Mouse (Mus musculus) heart, postnatal 36 days (tissue): ENCODE measurements around the gene Cpne6. TPM values are rescaled to one million over a fixed set of nuclear protein-coding genes. Genes with fewer than 3 reads are reported as not detected.

Experiments
- DNase-seq, 2 experiments: peaks; one replicate each; pipeline ENCODE4 v3.0.0; 2021 to 2022
- intact Hi-C: fragments of 180-260 bp; cut with DNase I; formaldehyde crosslinking; loops from one replicate; pipeline ENCODE4 v1.15.1; 2025
- total RNA-seq, 2 experiments: library from RNA; stranded (reverse); gene quantifications; 2 replicates each; pipeline ENCODE4 v1.2.3; 2021

Gene Cpne6
- total RNA-seq, result not detected

DNA sequence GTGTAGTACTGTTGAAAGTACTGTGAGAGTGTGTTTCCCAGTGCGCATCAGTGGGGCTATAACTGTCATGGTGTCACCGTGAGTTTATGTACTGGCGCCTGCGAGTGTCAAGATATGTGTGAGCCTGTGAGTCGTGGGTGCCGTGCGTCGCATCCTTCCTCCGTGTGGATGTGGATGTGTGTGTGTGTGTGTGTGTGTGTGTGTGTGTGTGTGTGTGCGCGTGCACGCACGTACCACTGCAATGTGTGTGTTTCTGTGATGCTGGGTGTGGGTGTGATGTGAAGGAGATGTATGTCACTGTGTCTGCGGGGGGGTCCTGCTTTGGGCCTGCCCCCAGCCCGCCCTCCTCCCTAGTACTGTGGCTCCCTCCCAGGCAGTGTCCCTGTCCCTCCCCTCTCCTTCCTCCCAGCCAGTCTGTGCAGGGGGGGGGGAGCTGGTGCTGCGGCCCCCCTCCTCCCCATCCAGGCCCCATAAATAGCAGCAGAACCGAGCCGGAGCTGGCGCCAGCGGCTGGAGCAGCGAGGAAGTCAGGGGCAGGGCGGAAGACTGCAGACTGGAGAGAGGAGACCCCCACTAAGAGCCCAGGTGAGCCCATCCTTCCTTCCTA is at the start of gene Cpne6:
TSS of gene Cpne6 (plus strand) at position 321 of the 607 bp plus-strand sequence.
- DNase-seq, result no peak
- intact Hi-C loops, result no loop called here

DNA sequence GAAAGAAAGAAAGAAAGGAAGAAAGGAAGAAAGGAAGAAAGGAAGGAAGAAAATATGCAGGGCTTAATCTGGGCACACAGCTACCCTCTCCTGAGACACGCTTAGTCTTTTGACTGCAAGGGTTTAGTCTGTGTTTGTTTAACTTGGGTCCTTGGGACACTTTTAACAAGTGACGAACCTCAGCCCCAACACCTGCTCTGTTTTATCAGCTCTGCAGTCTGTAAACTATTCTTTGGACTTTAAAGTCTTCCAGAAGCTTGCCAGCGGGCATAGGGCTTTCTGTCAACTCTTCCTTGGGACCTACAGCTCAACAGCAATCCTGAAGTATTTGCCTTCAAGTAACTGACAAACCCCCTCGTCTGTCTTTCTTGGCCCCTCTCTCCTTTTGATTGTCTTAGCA is 48.5 kb upstream of the Cpne6 start:
- intact Hi-C loops, result no loop called here
- DNase-seq, result no peak

DNA sequence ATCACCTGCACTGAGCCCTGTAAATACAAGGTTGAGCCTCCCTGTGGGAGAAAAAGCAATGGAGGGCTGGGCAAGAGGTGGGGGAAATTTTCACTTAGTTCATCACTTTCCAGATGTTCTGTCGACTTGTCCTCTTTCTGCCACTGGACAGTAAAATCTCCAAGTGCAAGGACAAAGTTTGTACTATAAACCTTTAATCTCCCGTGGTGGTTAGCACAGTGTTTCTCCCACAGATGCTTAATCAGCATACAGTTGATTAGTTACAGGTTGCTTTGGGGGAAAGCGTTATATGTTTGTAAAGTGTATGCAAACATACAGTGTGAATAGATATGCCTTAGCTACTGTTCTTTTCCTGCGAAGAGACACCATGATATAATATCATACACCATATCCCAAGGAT is 43.8 kb upstream of the Cpne6 start:
- DNase-seq, result no peak
- intact Hi-C loops, result no loop called here

DNA sequence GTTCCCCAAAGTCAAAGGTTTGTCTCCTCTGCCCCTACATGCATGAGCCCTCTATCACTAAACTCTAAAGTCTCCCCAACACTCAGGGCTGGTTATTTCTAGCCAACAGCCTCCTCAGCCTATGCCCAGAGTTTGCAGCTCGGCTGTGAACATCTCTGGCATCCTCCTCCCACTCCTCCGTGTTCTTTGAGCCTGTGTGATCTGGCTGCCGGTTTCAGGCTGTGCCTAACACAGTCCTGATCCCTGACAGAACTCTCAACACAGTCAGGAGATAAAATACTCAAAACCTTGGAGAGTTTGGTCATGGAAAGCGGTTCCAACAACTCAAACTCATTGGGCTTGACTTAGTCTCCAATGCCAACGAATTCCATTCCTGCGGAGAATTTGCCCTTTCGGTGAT is 43.1 kb upstream of the Cpne6 start:
- DNase-seq, result no peak
- intact Hi-C loops, result no loop called here

DNA sequence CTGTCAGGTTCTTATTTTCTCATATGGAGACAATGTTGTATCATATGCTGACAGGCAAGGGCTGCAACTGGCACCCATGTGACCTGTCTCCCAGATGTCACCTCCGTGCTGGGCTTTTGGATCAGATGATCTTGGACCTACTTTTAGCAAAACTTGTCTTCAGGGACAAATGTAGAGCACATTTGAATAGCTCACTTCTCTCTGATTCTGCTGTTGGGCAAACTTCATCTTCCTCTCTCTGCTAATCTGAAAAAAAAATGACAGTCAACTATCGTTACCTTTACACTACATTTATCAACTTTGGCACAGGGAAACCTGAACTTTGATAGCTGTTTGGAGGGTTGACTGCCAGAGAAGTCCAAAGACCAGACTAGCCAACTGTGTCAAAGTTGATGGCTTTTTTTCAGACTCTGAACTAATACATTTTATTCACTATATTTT is 41.9 kb upstream of the Cpne6 start:
- DNase-seq, result peak in 1 of 2 experiments; percentile 11
- intact Hi-C loops, result no loop called here

DNA sequence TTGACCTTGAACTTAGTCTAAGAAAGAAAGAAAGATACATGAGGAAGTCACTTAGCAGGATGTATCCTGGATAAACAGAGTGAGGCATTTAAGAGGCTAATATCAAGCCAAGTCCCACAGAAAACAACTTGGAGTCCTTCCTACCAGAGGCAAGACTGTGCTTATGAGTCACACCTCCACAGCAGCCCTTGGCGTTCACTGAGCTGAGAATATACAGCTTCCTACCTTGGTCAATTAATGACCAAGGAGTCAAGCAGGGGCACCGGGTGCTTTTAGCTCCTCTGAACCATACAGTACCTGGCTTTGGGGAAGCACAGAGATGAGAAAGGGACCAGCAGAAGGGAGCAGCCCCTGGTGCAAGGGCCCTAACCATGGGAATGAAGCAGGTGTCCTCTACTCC is 41.2 kb upstream of the Cpne6 start:
- no peak for DNase-seq
- intact Hi-C loops, result no loop called here

DNA sequence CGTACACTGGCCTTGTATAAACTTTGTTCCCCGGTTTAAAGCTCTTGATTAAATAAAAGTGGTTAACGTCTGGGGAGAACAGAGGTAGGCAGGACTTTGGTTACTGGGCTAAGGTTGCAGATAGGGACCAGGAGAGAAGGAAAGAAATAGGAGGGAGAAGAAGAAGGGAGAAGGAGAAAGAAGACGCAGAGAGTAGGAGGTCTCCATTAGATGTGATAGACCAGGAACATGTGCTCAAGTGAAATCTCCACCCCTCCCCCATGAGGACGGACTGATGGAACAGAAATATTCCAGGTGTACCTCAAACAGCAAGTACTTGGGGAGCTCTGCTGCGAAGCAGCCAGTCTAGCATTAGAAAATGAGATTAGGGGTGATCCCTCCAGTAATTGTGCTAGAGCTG is 40.4 kb upstream of the Cpne6 start:
- no peak for DNase-seq
- intact Hi-C loops, result no loop called here

DNA sequence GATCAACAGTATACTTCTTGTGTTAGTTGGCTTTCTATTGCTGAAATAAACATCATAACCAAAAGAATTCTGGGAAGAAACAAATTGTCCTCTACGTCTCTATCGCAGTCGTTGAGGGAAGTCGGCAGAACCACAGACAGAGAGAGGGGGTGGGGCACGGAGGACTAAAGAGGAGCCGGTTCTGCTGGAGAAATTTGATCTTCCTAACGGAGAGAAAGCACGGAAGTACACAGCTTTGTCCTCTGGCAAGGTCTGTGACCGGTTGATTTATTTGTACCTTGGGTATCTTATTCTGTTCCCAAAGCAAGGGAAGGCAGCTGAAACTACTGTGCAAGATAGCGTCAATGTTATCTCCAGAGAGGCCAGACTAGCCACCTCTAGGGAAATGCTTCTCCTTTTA is 39.4 kb upstream of the Cpne6 start:
- intact Hi-C loops, result no loop called here
- DNase-seq, result no peak

DNA sequence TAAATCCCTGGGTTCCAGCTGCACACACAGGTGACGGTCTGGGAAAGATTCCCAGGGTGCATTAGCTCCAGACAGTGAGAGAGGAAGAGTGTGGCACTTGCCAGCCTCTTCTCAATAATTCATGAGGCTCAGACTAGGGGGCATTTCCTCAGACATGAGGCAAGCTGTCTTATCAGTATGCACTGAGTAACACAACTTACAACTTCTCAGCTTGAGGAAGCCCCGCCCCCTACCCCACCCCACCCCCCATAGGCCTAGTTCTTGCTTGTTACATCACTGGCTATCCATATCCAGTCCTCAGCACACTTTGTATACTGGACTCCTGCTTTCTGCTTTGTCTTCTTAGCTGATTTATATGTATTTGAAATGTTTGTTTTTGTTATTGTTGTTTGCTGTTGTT is 34.6 kb upstream of the Cpne6 start:
- no peak for DNase-seq
- intact Hi-C loops, result loop anchor here (5.0 kb wide), 1 partner anchor 82 kb away; no protein-coding TSS in a partner anchor

DNA sequence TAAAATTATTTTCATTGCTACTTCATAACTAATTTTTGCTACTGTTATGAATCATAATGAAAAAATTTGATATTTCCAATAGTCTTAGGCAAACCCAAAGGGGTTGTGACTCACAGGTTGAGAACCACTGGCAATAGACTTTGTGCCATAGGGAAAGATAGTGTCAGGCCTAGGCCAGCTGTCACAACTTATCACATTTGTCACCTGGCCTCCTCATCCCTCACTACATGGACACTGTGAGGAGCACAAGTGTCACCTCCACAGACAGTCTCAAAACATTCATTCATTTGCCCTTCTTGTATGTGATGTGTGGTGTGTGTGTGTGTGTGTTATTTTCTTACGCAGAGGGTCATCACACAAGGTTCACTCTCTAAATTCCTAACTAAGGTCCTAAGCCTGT is 32.8 kb upstream of the Cpne6 start:
- no peak for DNase-seq
- intact Hi-C loops, result loop anchor here (5.0 kb wide), 1 partner anchor 80 kb away; no protein-coding TSS in a partner anchor

DNA sequence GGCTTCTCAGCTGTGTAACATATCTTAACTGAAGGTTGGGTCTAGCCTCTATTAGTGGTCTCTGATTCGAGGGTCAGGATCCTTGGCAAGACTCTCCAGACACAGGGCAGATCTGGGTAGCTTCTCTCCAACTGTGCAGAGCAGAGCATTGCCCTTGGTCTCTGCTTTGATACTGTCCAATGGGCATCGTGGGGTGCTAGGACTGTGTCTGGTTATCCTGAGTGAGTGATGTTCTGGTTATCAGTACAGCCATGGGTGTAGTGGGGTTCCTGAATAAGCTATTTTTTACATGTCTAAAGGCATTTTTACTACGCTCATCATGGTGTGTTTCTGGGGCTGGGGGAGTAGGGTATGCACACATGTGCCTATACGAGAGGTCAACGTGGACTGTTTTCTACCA is 32.4 kb upstream of the Cpne6 start:
- no peak for DNase-seq
- intact Hi-C loops, result loop anchor here (5.0 kb wide), 1 partner anchor 79 kb away; no protein-coding TSS in a partner anchor

DNA sequence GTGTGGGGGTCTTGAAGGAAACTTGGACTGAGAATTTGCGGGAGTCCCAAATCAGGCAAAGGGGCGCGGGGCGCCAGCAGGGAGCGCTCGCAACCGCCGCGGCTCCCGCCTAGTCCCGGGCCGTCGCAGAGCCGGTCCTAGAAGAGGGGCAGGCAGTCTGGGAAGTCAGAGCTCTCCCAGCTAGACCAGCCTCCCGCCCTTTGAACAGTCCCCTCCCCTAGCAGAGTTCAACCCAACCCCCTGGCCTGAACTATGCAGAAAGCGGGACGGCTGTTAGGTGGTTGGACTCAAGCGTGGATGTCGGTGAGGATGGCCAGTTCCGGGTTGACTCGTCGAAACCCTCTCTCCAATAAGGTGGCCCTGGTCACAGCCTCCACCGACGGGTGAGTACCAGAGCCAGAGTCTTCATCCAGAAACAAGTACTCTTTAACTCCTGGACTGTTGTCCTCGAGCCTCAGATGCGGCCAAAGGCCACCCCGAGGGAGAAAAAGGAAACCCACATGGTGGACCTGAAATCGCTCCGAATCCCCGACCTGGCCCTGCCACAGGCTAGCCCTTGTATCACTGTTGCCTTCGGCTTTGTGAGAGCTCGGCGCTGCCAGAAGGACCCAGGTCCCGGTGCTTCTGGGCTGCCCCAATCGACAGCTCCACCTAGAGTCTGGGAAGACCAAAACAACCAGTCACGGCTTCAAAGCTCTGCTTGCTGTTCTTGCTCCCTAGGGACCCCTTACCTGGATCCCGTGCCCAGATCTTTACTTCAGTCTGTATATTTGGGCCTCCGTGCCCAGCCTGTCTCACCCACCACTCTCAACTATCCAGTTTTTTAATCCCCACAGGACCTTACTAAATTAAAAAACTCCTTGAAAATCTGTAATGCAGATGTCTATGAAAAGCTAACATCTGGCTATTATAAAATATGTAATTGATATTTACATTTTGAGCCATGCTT is 31.3 kb upstream of the Cpne6 start, which contains the start of gene Dhrs4:
TSS of gene Dhrs4 (plus strand) at position 108 of the 949 bp plus-strand sequence.
- DNase-seq, result peak; percentile 79 to 82
- intact Hi-C loops, result loop anchor here (5.0 kb wide), 1 partner anchor 78 kb away; no protein-coding TSS in a partner anchor

DNA sequence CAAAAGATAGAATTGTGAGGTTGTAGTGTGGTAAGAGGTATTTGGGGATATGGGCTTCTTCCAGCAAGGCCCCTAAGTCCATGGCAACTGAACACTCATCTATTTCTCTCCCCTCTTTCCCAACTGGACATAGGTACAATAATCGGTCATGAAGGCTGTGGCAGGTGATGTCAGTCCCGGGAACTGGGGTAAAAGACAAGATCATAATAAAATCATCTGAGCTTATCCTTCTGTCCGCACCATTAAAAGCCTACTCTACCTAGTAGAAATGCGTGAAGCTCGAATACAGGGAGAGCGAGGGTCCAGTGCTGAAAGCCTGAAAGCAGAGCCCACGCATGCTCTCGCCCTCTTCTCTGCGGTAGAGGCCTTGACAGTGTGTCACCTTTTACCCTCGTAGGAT is 30.6 kb upstream of the Cpne6 start:
- intact Hi-C loops, result loop anchor here (5.0 kb wide), 1 partner anchor 78 kb away; no protein-coding TSS in a partner anchor
- DNase-seq, result no peak

DNA sequence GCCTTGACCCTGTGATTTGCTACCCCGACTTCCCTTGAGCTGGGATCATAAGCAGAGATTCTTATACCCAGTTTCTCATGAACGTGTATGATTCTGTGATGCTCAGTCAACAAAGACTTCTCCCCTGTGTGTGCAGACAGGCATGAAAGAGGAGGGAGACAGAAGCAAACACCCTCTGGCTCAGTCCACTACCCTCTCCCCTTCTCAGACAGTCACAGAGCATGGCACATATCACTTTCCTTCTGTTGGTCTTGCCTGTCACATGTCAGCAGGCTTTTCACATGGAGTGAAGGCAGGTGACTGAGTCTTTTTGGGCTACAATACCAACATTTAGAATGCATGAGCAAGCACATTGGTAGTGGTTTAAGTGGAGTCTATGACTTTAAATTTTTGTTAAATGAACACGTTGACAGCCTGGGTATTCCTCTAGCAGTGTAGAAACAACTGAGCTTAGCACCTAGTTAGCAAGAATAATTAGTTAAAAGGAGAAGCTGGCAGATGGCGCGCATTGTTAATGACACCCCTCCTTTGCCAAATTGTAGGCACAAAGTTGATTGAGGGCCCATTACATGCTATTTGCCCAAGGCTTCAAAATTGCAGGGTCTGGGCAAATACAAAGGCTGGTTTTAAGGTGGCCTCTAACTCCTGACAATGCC is 25.7 kb upstream of the Cpne6 start:
- intact Hi-C loops, result no loop called here
- no peak for DNase-seq

DNA sequence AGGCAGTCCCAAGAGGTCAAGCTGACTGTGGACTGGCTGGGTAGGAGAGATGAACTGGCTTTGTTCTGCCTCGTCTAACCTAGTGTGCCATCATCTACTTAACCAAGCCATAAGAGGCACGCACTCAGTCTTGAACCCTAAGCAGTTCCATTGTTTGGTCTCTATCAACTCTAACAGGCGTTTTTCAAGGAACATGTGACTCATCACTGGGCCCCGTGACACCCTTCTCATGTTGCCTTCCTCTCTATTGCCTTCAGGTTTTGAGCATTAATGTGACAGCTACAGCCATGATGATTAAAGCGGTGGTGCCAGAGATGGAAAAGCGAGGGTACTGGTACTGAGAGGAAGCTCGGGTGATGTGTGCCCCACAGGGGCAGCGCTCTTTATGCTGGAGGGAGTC is 23.4 kb upstream of the Cpne6 start:
- intact Hi-C loops, result no loop called here

DNA sequence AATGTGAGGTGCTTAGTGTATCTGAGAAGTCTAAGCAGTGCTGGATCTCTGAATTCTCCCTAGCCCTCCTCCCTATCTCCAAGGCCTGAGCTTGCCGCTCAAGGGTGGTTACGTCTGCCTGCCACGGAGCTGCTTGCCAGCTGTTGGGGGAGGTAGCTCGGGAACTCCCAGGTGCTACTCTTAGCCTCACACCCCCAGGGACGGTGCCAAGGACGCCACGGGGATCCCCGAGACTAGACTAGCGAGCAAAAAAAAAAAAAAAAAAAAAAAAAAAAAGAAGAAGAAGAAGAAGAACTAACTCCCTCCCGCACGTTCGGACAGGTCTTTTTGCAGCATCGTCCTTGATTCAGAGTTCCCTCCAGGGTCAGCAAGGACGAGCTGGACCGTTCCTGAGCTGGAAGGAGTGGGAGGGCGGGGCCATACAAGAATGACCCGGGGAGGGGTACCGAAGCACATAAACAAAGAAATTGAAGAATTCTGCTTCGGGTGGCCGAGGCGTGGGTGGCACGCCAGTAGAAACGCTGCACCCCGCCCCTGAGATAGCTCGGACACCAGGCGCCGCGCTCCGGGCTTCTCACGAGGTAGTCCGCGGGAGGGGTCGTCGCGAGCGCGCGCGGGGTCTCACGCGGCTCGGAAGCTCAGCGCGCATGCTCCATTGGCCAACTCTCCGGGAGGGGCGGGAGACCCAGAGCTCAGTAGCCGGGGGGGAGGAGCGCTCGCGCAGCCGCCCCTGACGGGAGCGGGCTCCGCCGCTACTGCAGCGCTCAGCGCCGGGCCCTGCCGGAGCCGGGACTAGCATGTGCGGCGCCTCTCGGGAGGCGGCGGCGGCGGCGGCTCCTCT is 19.7 kb upstream of the Cpne6 start, which contains the start of gene Carmil3:
TSS of gene Carmil3 (plus strand) at position 291 of the 841 bp plus-strand sequence.
- intact Hi-C loops, result no loop called here
- peak; percentile 59 to 69 for DNase-seq

More for the DNA sequence above, 23.4 kb upstream of the Cpne6 start:
- DNase-seq, result no peak

DNA sequence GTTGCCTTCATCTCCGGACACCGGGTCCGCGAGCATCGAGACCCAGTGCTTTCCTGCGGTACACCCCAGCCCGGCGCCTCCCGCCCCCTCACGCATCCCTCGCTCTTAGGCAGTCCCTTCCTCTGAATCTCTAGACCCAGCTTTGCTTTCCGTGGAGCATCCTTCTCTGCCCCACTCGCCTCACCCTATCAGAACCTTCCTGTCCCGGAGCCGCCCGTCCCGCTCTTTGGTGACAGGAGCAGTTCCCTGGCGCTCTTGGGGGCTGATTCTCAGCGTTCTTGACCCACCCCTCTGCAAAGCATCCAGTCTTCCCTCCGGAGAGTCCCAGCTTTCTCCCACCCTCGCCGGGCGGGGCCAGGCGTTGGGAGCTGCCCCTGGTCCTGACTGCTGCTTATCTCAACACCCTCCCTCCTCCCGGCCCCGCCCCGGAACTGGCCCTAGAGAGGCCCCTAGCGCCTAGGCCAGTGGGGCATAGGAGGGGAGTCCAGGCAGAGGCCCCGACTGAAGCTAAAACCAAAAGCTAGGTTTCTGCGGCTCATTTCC is 18.9 kb upstream of the Cpne6 start:
- peak; percentile 55 to 59 for DNase-seq
- intact Hi-C loops, result no loop called here

DNA sequence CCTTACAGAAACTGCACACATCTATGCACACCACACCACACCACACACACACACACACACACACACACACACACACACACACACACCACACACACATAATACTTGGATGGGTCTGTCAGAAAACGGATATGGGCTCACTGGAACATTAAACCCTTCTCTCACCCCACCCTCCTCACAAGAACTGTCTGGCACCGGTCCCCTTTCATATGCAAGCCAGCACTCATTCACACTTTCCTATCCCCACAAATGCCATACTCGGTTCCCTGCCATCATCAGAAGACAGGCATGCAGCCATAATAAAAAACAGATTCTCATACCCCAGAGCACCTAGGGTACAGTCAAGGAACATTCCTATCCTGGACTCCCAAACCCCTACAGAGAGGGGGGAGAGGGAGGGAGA is 18.1 kb upstream of the Cpne6 start:
- no peak for DNase-seq
- intact Hi-C loops, result no loop called here

DNA sequence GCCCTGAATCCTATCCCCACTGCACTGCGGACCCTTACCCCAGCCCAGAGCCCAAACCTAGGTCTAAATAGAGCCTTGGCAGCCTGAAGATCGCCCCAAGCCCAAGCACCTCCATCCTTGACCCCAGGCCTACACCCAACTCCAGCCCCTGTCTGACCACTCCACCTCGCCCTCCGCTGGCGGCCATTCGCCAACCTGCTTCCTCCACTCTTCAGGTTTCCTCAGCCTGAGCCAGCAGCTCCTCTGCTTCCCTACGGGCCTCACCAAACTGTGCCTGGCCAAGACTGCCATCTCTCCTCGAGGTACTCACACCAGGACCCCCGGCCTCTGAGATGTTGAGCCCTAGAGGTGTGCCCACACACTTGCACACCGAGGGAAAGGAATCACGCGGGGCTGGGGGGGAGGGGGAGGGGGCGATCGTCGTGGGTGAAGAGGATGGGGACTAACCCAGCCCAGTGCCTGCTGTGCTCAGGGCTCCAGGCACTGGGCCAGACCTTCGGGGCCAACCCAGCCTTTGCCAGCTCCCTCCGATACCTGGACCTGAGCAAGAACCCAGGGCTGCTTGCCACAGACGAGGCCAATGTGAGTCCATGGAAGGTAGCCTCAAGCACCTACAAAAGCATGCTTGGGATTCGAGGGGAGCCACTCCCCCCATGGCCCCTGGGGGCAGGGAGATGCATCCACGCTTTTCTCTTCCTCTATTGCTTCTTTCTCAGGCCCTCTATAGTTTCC is 14.6 kb upstream of the Cpne6 start:
- intact Hi-C loops, result loop anchor here (2.0 to 5.0 kb wide), 2 partner anchors 41 to 252 kb away; partner anchors contain the start of genes Dhrs1 and Nop9
- no peak for DNase-seq
